Mouse (Mus musculus): ENCODE results near the gene Wdr66.

DNA sequence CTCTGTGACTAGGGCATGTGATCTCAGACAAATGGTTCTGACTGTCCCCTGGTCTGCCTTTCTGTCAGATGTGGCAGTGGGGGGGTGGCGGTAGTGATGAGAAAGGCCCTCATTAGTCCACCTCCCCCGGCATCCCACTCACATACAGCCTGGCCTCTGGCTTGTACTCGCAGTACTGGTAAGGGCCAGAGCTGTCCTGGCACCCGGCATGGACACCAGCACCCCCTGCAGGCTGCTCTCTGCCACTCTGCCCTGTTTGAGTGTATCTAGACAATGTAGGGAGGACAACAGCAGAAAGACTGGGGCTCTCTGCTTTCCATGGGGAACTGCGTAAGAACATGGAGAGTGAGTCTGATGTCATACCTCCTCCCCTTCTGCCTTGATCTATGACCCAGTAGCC is 36.2 kb downstream of the Wdr66 start:
- peak; percentile 52 for TF ChIP-seq CTCF (conservative IDR thresholded peaks at IDR 0.05; ENCODE audit: low read length)
- TF ChIP-seq NANOG (IDR thresholded peaks at IDR 0.05; ENCODE audit: borderline replicate concordance, low read length) = no peak
